Mouse (Mus musculus): ENCODE data around the gene Zfp583. TPM values are rescaled to one million over a fixed set of nuclear protein-coding genes. Genes with fewer than 3 reads are reported as not detected.
A peak's percentile ranks its signal among the peaks of the same experiment; 100 is the strongest.
"Not testable (repeated sequence)": the region's sequence is repeated elsewhere in the genome, so short reads cannot be mapped to it uniquely, and the experiment has no call there.

Zfp583 gene
- polyA plus RNA-seq, 1 experiment from 2014 or later, result 2.9 TPM

DNA sequence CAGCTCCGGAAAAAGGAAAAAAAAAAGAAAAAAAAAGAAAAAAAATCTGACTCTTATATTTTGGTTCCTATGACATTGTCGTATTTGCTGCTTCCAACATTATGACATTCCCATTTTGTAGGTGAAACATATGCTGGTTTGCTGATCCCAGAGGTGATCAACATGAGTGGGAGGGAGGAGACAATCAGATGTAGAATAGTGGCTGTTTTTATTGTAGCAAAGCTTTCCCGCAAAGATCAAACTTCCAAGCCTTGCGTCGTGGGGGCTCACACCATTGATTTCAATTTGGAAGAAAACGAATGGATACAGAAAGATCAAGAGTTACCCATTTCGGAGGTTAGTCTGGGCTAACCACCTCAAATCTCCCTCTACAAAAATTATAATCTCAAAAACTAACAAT lies 30.7 kb upstream of the Zfp583 start:
- H3K27me3 ChIP-seq (replicated peaks; ENCODE audit: control insufficient read depth, insufficient read depth, low read length), result no peaks in the 10 kb centered on the region
- peak overlapping the region; percentile 67 for H3K4me3 ChIP-seq (ENCODE audit: low read length)
- WGBS, result 24% methylated on average over 7 of the region's 7 CpGs
- H3K4me2 ChIP-seq (ENCODE audit: low read depth, low read length), result peak overlapping the region; percentile 50
- peak overlapping the region; percentile 38; the same call in 1 of the 2 replicates for H3K27ac ChIP-seq (ENCODE audit: low read length)
- H3K36me3 ChIP-seq (ENCODE audit: control insufficient read depth, insufficient read depth, low read length), result no peaks in the 10 kb centered on the region
- H3K9me3 ChIP-seq (ENCODE audit: control insufficient read depth, low read length), result no peaks in the 10 kb centered on the region
- peaks cover 9% of the 10 kb centered on the region for H3K4me1 ChIP-seq (ENCODE audit: control insufficient read depth, insufficient read depth, low read length)
- no peak for ATAC-seq
- peak overlapping the region; percentile 61 for H3K9ac ChIP-seq (ENCODE audit: low read depth, low read length)

DNA sequence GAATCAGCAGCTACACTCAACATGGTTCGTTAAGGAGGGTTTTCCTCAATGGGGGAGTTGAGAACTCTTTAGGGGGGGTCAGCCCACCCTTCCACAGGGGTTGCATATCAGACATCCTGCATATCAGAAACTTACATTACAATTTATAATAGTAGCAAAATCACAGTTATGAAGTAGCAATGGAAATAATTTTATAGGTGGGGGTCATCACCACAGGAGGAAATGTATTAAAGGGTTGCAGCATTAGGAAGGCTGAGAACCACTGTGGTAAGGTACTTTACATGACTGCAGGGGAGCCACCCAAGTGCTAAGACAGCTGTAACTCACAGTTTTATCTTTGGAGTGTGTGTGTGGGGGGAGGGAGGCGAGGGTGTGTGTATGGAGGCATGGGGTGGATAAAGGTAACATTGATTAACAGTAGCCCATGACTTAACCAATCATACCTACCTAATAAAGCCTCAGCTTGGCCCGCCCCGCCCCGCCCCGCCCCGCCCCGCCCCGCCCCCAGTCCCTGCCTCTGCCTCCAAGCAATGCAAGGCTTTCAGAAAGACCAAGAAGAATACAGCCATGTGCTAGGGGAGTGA lies 29.5 kb upstream of the Zfp583 start:
- no peak for ATAC-seq
- H3K4me2 ChIP-seq (ENCODE audit: low read depth, low read length), result no peak overlapping the region
- peaks cover 9% of the 10 kb centered on the region for H3K4me1 ChIP-seq (ENCODE audit: control insufficient read depth, insufficient read depth, low read length)
- no peaks in the 10 kb centered on the region for H3K27me3 ChIP-seq (replicated peaks; ENCODE audit: control insufficient read depth, insufficient read depth, low read length)
- WGBS, result 46% methylated on average over 2 of the region's 9 CpGs
- H3K36me3 ChIP-seq (ENCODE audit: control insufficient read depth, insufficient read depth, low read length), result no peaks in the 10 kb centered on the region
- no peaks in the 10 kb centered on the region for H3K9me3 ChIP-seq (ENCODE audit: control insufficient read depth, low read length)
- H3K4me3 ChIP-seq (ENCODE audit: low read length), result no peak overlapping the region
- no peak overlapping the region for H3K27ac ChIP-seq (ENCODE audit: low read length)
- no peak overlapping the region for H3K9ac ChIP-seq (ENCODE audit: low read depth, low read length)

DNA sequence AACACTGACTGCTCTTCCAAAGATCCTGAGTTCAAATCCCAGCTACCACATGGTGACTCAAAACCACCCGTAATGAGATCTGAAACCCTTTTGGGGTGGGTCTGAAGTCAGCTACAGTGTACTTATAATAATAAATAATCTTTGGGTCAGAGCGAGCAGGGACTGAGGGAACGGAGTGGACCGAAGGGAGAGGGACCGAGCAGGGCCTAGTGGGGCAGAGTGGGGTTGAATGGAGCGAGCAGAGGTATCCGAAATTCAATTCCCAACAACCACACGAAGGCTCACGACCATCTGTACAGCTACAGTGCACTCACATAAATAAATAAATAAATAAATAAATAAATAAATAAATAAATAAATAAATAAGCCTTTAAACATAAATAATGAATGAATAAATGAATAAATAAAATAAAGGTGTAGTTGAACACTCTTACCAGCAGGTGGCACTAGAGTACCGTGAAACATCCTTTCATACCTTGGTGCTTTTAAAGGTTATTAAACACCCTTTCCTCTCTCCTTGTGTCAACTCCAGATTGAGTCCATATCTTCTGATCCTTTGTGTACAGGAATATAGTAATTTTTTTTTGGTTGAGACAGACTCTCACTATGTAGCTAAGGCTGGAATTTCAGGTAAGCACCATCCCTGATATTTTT lies 28.0 kb upstream of the Zfp583 start:
- 53% methylated on average over 10 of the region's 10 CpGs for WGBS
- peaks cover 8% of the 10 kb centered on the region for H3K4me1 ChIP-seq (ENCODE audit: control insufficient read depth, insufficient read depth, low read length)
- H3K9me3 ChIP-seq (ENCODE audit: control insufficient read depth, low read length), result no peaks in the 10 kb centered on the region
- no peaks in the 10 kb centered on the region for H3K36me3 ChIP-seq (ENCODE audit: control insufficient read depth, insufficient read depth, low read length)
- ATAC-seq, result no peak
- H3K9ac ChIP-seq (ENCODE audit: low read depth, low read length), result no peak overlapping the region
- H3K4me2 ChIP-seq (ENCODE audit: low read depth, low read length), result no peak overlapping the region
- no peak overlapping the region for H3K4me3 ChIP-seq (ENCODE audit: low read length)
- H3K27ac ChIP-seq (ENCODE audit: low read length), result no peak overlapping the region
- H3K27me3 ChIP-seq (replicated peaks; ENCODE audit: control insufficient read depth, insufficient read depth, low read length), result no peaks in the 10 kb centered on the region

DNA sequence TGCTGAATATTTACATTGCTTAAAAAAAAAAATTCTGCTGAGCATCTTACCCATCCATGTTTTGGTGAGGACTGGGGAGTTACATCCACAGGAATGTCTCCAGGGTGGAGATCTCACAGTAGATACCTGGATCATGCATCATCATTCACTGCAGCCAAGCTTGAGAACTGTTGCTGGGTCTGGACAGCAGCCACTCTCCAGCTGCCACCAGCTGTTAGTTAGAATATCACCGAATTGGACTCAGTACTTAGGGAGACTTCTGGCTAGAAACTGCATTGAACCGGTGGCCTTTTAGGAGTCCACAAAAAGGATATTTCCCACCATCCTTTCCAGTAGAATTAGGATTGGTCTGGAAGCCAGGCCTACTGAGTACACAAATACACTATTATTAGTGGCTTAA lies 27.0 kb upstream of the Zfp583 start:
- ATAC-seq, result no peak
- Histone ChIP-seq H3K4me1 (ENCODE audit: control insufficient read depth, insufficient read depth, low read length) (peaks cover 4% of the 10 kb centered on the region; the same call in 1 of the 2 replicates), H3K27ac (ENCODE audit: low read length) (no peak overlapping the region), H3K4me2 (ENCODE audit: low read depth, low read length) (no peak overlapping the region), H3K4me3 (ENCODE audit: low read length) (no peak overlapping the region), H3K9me3 (ENCODE audit: control insufficient read depth, low read length) (no peaks in the 10 kb centered on the region), H3K9ac (ENCODE audit: low read depth, low read length) (no peak overlapping the region), H3K27me3 (replicated peaks; ENCODE audit: control insufficient read depth, insufficient read depth, low read length) (no peaks in the 10 kb centered on the region), H3K36me3 (ENCODE audit: control insufficient read depth, insufficient read depth, low read length) (no peaks in the 10 kb centered on the region)
- WGBS, result 43% methylated on average over 2 of the region's 2 CpGs

DNA sequence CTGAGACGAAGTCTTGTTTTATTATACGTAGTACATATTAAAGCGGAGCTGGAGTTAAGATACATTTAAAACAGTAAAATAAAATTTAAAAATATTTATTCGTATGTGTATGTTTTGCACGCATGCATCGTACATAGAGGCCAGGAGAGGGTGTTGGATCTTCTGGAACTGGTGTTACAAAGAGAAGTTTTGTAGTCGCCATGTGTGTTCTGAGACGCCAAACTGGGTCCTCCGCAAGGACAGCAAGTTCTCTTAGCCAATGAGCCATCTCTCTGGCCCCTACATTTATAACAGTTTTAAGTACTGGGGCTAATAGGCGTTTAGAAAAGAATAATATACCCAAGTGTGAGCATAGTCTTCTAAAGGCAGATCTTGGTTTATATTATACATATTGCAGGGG lies 13.0 kb upstream of the Zfp583 start:
- no peak overlapping the region for H3K27ac ChIP-seq (ENCODE audit: low read length)
- H3K4me1 ChIP-seq (ENCODE audit: control insufficient read depth, insufficient read depth, low read length), result no peaks in the 10 kb centered on the region
- no peaks in the 10 kb centered on the region for H3K27me3 ChIP-seq (replicated peaks; ENCODE audit: control insufficient read depth, insufficient read depth, low read length)
- WGBS, result 33% methylated on average over 10 of the region's 10 CpGs
- H3K4me2 ChIP-seq (ENCODE audit: low read depth, low read length), result peak overlapping the region; percentile 65
- 0 out of 2 replicates have a peak, but pooled peaks have one; percentile 8 for ATAC-seq
- no peaks in the 10 kb centered on the region for H3K36me3 ChIP-seq (ENCODE audit: control insufficient read depth, insufficient read depth, low read length)
- no peaks in the 10 kb centered on the region for H3K9me3 ChIP-seq (ENCODE audit: control insufficient read depth, low read length)
- peak overlapping the region; percentile 74 for H3K9ac ChIP-seq (ENCODE audit: low read depth, low read length)
- H3K4me3 ChIP-seq (ENCODE audit: low read length), result peak overlapping the region; percentile 67

DNA sequence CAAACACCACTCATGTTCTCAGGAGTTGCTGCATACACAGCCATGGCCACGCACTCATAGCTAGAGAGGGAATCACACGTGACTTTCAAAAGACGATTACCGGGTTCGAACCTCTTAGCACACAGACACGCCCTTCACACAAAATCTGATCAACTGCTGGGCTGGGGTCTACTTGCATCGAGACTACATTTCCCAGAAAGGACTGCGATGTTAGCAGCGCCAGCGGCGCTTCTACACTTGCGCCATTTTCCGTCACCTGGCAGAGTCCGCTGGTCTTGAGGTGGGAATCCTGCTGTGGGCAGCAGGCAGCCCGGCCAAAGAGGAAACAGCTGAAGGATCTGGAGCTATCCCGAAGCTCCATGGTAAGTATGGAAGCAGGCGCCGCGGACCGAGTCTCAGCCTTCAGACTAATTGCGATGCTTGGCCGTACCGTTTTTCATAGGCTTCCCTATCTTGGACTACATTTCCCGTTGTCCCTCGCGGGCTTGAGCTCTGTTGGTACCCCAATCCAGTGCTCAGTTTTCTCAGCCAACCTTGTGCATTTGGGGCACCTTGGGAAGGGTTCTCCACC lies 12.5 kb upstream of the Zfp583 start, which contains the start of gene Gm3854:
Gene Gm3854, plus strand, starts transcription at position 259 of the 571 bp plus-strand sequence.
- no peak within 1 kb of the TSS for H3K27ac ChIP-seq (ENCODE audit: low read length)
- WGBS, result under 1% methylated on average over 26 of the region's 26 CpGs
- H3K36me3 ChIP-seq (ENCODE audit: control insufficient read depth, insufficient read depth, low read length), result no peaks in the 10 kb centered on the region
- no peaks in the 10 kb centered on the region for H3K27me3 ChIP-seq (replicated peaks; ENCODE audit: control insufficient read depth, insufficient read depth, low read length)
- H3K4me1 ChIP-seq (ENCODE audit: control insufficient read depth, insufficient read depth, low read length), result no peaks in the 10 kb centered on the region
- ATAC-seq, result peak; percentile 94
- no peaks in the 10 kb centered on the region for H3K9me3 ChIP-seq (ENCODE audit: control insufficient read depth, low read length)
- peak within 1 kb of the TSS; percentile 67 for H3K4me3 ChIP-seq (ENCODE audit: low read length)
- H3K4me2 ChIP-seq (ENCODE audit: low read depth, low read length), result peak within 1 kb of the TSS; percentile 65
- peak within 1 kb of the TSS; percentile 74 for H3K9ac ChIP-seq (ENCODE audit: low read depth, low read length)

- H3K4me2 ChIP-seq (ENCODE audit: low read depth, low read length), result no peak overlapping the region
- 82% methylated on average over 5 of the region's 5 CpGs for WGBS
- H3K36me3 ChIP-seq (ENCODE audit: control insufficient read depth, insufficient read depth, low read length), result no peaks in the 10 kb centered on the region
- no peaks in the 10 kb centered on the region for H3K9me3 ChIP-seq (ENCODE audit: control insufficient read depth, low read length)
- no peak overlapping the region for H3K4me3 ChIP-seq (ENCODE audit: low read length)
- H3K27me3 ChIP-seq (replicated peaks; ENCODE audit: control insufficient read depth, insufficient read depth, low read length), result no peaks in the 10 kb centered on the region
- no peak overlapping the region for H3K9ac ChIP-seq (ENCODE audit: low read depth, low read length)
- ATAC-seq, result no peak
- no peaks in the 10 kb centered on the region for H3K4me1 ChIP-seq (ENCODE audit: control insufficient read depth, insufficient read depth, low read length)
- H3K27ac ChIP-seq (ENCODE audit: low read length), result no peak overlapping the region
Measured at GRCm38 (mm10) chr7:6339865-6340264, 8.8 kb upstream of the Zfp583 start.

DNA sequence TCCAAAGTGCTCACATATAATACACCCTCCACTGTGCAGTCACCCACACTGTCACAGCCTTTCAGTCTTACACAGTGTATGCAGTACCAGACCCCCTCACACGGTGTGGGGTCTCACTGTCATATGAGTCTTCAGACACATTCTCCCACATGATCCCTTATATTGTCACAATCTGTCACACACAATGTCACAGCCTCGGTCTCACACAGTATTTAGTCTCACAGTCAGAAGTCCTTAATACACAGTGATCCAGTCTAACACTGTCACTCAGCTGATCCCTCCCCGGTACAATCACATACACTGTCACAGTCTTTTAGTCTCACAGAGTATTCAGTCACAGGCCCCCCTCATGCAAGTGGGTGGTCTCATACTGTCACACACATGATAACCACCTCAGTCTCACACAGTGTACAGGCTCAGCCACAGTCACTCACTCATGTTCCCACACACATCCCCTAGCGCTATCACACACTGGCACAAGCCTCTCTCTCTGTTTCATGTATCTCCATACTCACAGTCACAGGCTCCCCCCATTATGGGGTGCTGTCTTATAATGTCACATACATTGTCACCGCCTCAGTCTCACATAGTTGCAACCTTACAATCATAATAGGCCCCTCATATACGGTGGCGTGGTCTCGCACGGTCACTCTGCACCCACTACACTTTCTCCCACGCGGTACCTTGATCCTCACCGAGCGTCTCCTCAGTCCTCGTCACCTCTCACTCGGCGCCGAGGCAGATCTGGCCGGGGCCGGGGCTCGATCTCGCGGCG lies 440 bp downstream of the Zfp583 start:
- Histone ChIP-seq H3K4me2 (ENCODE audit: low read depth, low read length) (peak overlapping the region; percentile 88), H3K9me3 (ENCODE audit: control insufficient read depth, low read length) (no peaks in the 10 kb centered on the region), H3K36me3 (ENCODE audit: control insufficient read depth, insufficient read depth, low read length) (no peaks in the 10 kb centered on the region), H3K9ac (ENCODE audit: low read depth, low read length) (peak overlapping the region; percentile 82), H3K4me3 (ENCODE audit: low read length) (peak overlapping the region; percentile 63), H3K4me1 (ENCODE audit: control insufficient read depth, insufficient read depth, low read length) (0 out of 2 replicates have a peak, but pooled peaks cover 7% of the 10 kb centered on the region), H3K27ac (ENCODE audit: low read length) (peak overlapping the region; percentile 65), H3K27me3 (replicated peaks; ENCODE audit: control insufficient read depth, insufficient read depth, low read length) (no peaks in the 10 kb centered on the region)
- ATAC-seq, result peak; percentile 78
- 15% methylated on average over 23 of the region's 23 CpGs for WGBS

GRCm38 (mm10) chr7:6300796-6301195 lies 30.3 kb downstream of the Zfp583 start:
- not testable (repeated sequence) for H3K4me1 ChIP-seq (ENCODE audit: control insufficient read depth, insufficient read depth, low read length); H3K27ac ChIP-seq (ENCODE audit: low read length); H3K9ac ChIP-seq (ENCODE audit: low read depth, low read length); H3K9me3 ChIP-seq (ENCODE audit: control insufficient read depth, low read length); H3K4me2 ChIP-seq (ENCODE audit: low read depth, low read length); H3K27me3 ChIP-seq (replicated peaks; ENCODE audit: control insufficient read depth, insufficient read depth, low read length); H3K4me3 ChIP-seq (ENCODE audit: low read length); ATAC-seq; H3K36me3 ChIP-seq (ENCODE audit: control insufficient read depth, insufficient read depth, low read length)
- 69% methylated on average over 11 of the region's 11 CpGs for WGBS

All from intestine, embryonic 16.5 days (tissue).